Mouse (Mus musculus): Measurements from ENCODE around the gene Cebpb.
"Not testable (repeated sequence)": the region's sequence is repeated elsewhere in the genome, so short reads cannot be mapped to it uniquely, and the experiment has no call there.

The Cebpb gene

GRCm38 (mm10) chr2:167688498-167689451 lies at the start of gene Cebpb:
Gene Cebpb (plus strand): TSS chr2:167688915.
- peak; percentile 86 for DNase-seq (ENCODE audit: low read depth, low spot score)

GRCm38 (mm10) chr2:167640279-167640678 lies 48.4 kb upstream of the Cebpb start:
- peak; percentile 54 for DNase-seq (ENCODE audit: low read depth, low spot score)

DNA sequence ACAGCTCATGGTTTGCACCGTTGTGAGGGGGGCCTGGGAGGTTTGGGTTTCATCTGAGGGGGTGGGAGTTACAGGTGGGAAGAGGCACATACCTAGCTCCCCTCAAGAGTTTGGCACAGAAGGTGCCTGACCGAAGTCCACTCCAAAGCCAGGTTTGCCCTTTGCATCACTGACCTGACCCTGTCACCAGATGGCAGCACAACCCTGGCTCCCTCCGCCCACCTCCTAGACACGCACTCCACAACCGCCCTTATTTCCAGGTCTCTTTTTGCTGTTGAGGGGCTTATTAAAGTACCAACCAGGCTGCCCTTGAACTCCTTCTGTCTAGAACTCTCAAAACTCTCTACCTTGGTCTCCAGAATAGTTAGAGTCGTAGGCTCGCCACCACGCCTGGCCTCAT lies 47.4 kb upstream of the Cebpb start:
- DNase-seq (ENCODE audit: low read depth, low spot score): peak; percentile 39

- DNase-seq (ENCODE audit: low read depth, low spot score): no peak
Measured at GRCm38 (mm10) chr2:167642164-167642563, 46.6 kb upstream of the Cebpb start.

DNA sequence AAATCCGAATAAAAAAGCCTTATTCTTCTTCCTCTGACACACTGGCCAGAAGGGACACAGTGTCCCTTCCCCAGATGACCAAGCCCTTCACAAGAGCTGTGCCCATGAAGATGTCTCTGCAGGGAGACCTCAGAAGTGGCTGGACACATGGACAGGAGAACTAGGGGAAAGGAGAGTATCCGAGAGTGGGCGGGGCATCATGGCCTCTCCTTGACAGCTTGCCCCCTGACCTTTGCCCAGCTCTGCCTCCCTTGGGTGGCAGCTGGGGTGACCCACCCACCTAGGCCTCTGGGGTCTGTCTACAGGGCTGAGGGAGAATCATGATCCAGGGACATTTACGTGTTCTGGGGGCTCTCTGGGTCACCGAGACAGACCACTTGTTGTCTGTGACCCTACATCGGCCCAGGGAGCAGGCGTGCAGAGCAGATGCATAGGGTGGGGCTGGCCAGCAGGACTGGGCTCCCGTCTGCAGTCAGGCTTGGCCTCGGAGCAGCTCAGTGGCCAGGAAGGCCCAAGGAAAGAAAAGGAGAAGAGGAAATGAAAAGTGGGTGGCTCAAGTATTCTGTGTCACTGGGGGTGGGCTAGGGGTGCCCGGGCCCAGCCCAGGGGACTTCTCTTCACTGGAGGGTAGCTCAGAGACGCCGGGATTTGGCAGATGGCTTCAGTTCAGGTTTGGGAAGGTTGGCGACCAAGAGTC lies 45.2 kb upstream of the Cebpb start:
- not testable (repeated sequence) for DNase-seq (ENCODE audit: low read depth, low spot score)

GRCm38 (mm10) chr2:167646411-167646810 lies 42.3 kb upstream of the Cebpb start:
- no peak for DNase-seq (ENCODE audit: low read depth, low spot score)

GRCm38 (mm10) chr2:167649290-167650032 lies 39.3 kb upstream of the Cebpb start:
- no peak for DNase-seq (ENCODE audit: low read depth, low spot score)

GRCm38 (mm10) chr2:167651622-167652021 lies 37.1 kb upstream of the Cebpb start:
- DNase-seq (ENCODE audit: low read depth, low spot score): no peak

GRCm38 (mm10) chr2:167652694-167653093 lies 36.0 kb upstream of the Cebpb start:
- DNase-seq (ENCODE audit: low read depth, low spot score): no peak

- no peak for DNase-seq (ENCODE audit: low read depth, low spot score)
Measured at GRCm38 (mm10) chr2:167654911-167655600, 33.7 kb upstream of the Cebpb start.

GRCm38 (mm10) chr2:167656629-167657478 lies 31.9 kb upstream of the Cebpb start:
- DNase-seq (ENCODE audit: low read depth, low spot score): peak; percentile 88

DNA sequence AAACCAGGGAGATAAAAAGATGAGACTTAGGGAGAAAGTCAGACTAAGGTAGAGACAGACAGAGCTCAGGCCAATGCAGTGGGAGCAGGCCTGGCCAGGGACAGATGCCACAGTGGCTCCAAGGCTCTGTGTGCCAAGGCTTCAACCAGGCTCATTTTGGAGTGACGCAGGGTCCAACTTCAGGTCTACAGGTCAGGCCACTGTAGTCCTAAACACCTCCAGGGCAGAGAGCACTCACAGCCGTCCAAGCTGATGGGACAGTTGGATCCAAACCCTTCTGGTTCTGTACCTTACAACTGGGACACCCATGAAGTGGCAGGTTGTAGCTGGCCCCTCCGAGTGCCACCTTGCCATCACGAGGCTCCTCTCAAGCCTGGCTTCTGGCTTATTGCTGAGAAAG lies 30.7 kb upstream of the Cebpb start:
- DNase-seq (ENCODE audit: low read depth, low spot score): no peak

GRCm38 (mm10) chr2:167658712-167659111 lies 30.0 kb upstream of the Cebpb start:
- no peak for DNase-seq (ENCODE audit: low read depth, low spot score)

- DNase-seq (ENCODE audit: low read depth, low spot score): no peak
Measured at GRCm38 (mm10) chr2:167659177-167659846, 29.4 kb upstream of the Cebpb start.

- no peak for DNase-seq (ENCODE audit: low read depth, low spot score)
Measured at GRCm38 (mm10) chr2:167659847-167660610, 28.7 kb upstream of the Cebpb start.

DNA sequence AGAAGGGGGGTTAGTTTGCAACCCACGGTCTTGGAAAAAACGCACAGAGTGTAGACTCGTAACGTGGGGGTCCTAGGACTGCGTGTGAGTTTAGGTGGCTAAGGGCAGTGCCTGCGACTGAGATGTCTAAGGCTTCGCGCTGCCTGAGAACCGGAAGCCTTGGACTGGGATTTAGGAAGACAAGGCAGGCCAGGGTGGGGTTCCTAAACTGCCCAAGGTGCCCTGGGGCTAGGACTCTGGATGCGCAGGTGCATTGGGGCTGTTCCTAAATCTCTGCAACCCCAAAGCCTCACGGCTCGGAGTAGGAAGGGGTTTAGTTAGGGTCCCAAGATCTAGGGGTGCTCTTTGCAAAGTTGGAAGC lies 28.1 kb upstream of the Cebpb start:
- peak; percentile 34 for DNase-seq (ENCODE audit: low read depth, low spot score)

DNA sequence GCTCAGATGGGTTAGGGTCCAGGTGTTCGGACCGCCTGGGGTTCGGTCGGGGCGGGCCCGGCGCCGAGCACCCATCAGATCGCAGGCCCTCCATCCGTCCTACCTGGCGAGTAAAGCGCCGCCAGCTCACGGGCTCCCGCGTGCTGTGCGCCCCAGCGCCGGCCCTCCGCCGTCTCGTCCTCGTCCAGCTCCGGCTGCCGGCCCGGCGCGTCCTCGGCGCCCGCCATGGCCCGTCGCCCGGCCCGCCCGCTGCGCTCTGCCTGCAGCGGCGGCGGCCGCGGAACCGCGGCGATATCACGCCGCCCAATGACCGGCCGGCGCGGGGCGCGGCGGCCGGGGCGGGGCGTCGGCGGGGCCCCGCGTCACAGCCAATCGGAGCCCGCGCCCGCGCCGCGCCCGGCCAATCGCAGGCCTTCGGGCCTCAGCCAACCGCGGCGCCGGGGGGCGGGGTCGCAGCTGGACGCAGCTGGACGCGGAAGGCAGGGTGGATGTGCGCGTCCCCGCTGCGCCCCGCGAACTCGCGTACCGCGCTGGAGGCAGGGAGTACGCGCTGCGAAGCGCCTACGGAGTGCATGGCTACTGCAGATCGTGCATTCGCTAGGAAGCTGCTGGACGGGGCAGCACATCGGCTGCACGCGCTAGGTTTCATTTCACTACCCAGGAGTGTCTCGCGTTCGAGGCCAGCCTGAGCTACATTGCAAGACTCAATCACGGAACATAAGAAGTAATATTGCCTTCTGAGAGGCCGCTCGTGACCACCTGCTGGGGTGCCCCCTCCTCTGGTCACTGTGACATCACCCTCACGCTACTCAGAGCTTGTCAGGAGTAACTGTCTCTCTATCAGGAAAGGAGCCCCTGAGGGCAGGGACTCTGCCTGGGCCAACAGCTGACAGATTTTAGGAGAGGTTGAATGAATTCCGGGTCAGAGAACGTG lies 27.2 kb upstream of the Cebpb start, which contains the start of gene Gm20431:
Gene Gm20431 (minus strand): TSS at position 227 of the 934 bp plus-strand sequence.
- DNase-seq (ENCODE audit: low read depth, low spot score): peak; percentile 93

DNA sequence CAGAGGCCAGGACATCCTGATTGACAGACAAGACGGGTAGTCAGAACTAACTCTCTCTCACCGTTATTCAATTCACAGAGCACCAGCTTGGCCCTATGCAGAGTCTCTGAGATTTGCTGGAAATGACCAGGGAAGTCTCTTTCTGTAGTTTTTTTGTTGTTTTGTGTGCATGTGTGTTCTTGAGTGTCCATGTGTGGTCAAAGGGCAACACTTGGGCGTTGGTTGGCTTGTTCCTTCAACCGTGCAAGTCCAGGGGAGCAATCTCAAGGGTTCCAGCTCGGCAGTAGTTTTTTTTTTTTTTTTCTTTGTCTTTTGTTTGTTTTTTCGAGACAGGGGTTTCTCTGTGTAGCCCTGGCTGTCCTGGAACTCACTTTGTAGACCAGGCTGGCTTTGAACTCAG lies 26.0 kb upstream of the Cebpb start:
- DNase-seq (ENCODE audit: low read depth, low spot score): no peak
